Mouse (Mus musculus): ENCODE results near the gene Sin3a.

DNA sequence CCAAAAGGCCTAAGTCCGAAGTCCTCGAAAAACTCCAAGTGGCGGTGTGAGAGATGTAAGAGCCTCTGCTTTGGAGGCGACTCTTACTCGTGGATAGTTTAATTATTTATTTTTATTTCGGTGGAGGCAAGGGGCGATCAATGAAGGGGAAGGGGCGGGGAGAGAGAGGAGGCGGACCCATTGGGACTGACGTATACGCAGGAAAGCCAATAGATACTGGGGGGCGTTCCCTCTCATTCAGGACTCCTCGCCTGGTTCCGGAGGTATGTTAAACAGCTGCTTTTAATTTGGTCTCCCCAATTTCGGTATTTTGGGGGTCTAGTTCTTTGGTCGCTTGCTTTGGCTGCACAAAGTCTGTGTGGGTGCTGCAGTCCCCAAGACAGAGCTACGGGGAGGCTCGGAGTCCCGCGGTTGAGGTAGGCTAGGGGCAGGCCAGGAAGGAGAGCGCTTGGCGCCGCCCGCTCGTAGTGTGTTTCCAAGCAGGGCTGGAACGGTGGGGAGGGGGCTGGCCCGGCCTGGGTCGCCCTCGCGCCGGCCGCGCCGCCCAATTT is at the start of gene Sin3a:
- TF ChIP-seq POLR2A (IDR thresholded peaks at IDR 0.05; ENCODE audit: insufficient read depth, low read depth, low read length) (0 out of 2 replicates have a peak, but pooled peaks have one; percentile 40), CTCF (IDR thresholded peaks at IDR 0.05) (no peak), EP300 (IDR thresholded peaks at IDR 0.05; ENCODE audit: insufficient read depth, low read depth, low read length) (0 out of 2 replicates have a peak, but pooled peaks have one; percentile 43)

Measured in heart, adult 2 months (tissue).